Mouse (Mus musculus) embryonic fibroblast, embryonic 13.5 days (primary cell): Measurements from ENCODE around the gene Zgpat.

Source experiments
- CTCF ChIP-seq: IDR thresholded peaks from 2 replicates; pipeline ENCODE4 v1.5.1; 2011; ENCODE audit warnings: mild to moderate bottlenecking, control low read depth, low read length, moderate library complexity, borderline replicate concordance; ENCODE audit not compliant: insufficient read depth
- POLR2A ChIP-seq: IDR thresholded peaks from 2 replicates; pipeline ENCODE4 v1.6.1; 2011; ENCODE audit warnings: low read depth, mild to moderate bottlenecking, control low read depth, low read length, moderate library complexity

- TF ChIP-seq CTCF = no peak
- no peak for TF ChIP-seq POLR2A
Measured at GRCm38 (mm10) chr2:181390136-181390870, 25.6 kb downstream of the Zgpat start.
